Mouse (Mus musculus) brain, embryonic 14.5 days (tissue): Measurements from ENCODE around the gene 1810043G02Rik.

Source experiments
- CTCF ChIP-seq: fragments of 200-500 bp; IDR thresholded peaks from 2 replicates; pipeline ENCODE4 v1.5.1; 2012; ENCODE audit warnings: inconsistent platforms, mild to moderate bottlenecking, moderate library complexity, borderline replicate concordance; ENCODE audit not compliant: insufficient read depth, insufficient read length; ENCODE audit errors: extremely low read depth
- POLR2A ChIP-seq: fragments of 200-500 bp; IDR thresholded peaks from 2 replicates; pipeline ENCODE4 v1.6.1; 2012; ENCODE audit warnings: mild to moderate bottlenecking, inconsistent platforms, borderline replicate concordance; ENCODE audit not compliant: poor library complexity, insufficient read depth, insufficient read length, severe bottlenecking; ENCODE audit errors: extremely low read depth

GRCm38 (mm10) chr10:77971709-77972553, 6.4 kb upstream of the 1810043G02Rik start:
- TF ChIP-seq POLR2A (no peak), CTCF (peak; percentile 40; the same call in 1 of the 2 replicates)
